Mouse (Mus musculus): Measurements from ENCODE around the gene Hmg20a.

DNA sequence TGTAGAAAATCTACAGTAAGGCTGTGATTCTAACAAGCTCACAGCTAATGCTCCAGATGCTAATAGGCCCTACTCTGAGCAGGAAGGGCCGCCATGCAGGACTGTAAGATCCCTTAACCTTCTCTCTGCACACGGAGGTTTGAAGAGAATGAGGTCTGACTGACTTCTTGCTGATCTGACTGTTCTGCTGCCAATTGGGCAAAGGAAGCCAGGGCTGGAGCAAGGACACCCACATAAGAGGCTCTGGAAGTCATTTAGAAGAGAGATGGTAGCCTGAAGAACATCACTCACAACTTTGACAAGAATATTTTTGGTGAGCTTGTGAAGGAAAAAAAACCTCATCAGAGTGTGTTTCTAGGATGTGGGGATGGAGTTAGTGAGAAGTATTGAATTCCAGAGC lies 51.2 kb downstream of the Hmg20a start:
- TF ChIP-seq POLR2A (IDR thresholded peaks at IDR 0.05; ENCODE audit: insufficient read depth, low read depth, low read length) = no peak
- no peak for TF ChIP-seq CTCF (IDR thresholded peaks at IDR 0.05; ENCODE audit: insufficient read depth, low read depth, low read length)

Measured in olfactory bulb, adult 2 months (tissue).